Mouse (Mus musculus): ENCODE data around the gene Dgcr2.

DNA sequence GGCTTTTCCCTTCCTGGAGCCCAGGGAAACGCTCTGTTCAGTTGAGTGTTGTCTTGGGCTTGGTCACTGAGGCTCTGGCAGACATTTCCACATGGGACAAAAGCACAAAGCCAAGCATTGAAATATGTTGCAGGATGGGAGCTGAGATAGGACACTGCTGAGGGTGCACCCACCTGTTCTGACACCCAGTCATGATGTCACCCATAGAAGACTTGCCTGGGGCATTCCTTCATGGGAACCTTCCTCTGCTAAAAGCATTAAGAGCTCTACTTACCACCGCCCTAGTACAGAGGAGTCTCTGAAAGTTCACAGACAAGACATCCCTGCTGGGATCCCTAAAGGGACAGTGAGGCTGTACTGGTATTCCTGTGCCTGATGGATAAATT is 8.0 kb downstream of the Dgcr2 start:
- no peak for TF ChIP-seq CTCF (IDR thresholded peaks at IDR 0.05; ENCODE audit: low read depth, low read length)
- no peak for TF ChIP-seq GATA2 (IDR thresholded peaks at IDR 0.05; ENCODE audit: borderline replicate concordance, low read depth, low read length)
- TF ChIP-seq TAL1 (conservative IDR thresholded peaks at IDR 0.05; ENCODE audit: low read depth, low read length), result no peak
- TF ChIP-seq POLR2AphosphoS5 (IDR thresholded peaks at IDR 0.05; ENCODE audit: insufficient replicate concordance, low read depth, low read length), result no peak
- no peak for TF ChIP-seq GATA1 (IDR thresholded peaks at IDR 0.05; ENCODE audit: borderline replicate concordance, low read length)

Measured in G1E (cell line).